8 mouse cellular contexts compared by ENCODE assay signal in the genomic region with DNA sequence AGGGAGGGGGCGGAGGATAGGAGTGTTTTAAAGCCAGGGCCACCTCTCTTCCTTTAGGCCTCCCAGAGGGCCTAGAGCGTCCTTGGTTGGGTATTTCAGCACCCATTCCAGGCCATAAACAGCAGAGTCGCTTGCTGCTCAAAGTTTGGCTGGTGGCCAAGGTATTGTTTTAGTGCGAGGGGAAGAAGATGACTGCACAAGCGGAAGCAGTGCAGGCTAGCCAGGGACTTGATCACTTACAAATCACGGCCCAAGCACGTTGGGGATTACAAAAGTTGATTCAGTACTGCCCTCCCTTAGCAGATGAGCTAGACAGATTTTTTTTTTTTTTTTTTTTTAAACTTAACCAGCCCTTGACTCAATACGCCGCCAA. TPM values are rescaled to one million over a fixed set of nuclear protein-coding genes. Genes with fewer than 3 reads are reported as not detected.
DNase-seq lines count a peak whose midpoint lies in the region; ATAC-seq and TF ChIP-seq lines count a peak whose summit lies in the region.

No protein-coding gene starts in this region.

- H3K9me3 ChIP-seq in intestine, embryonic 16.5 days (ENCODE audit: control insufficient read depth, low read length): no peaks in the 10 kb centered on the region
- H3K9me3 ChIP-seq in neural tube, embryonic 15.5 days (replicated peaks): no peaks in the 10 kb centered on the region

- no peak for DNase-seq in cerebellum, adult 2 months
- DNase-seq in cerebellum, adult 8-10 months: no peak
- DNase-seq in right cerebral cortex, postnatal 4 days: peak; percentile 68
- DNase-seq in right cerebral cortex, adult 18-20 months: no peak
- DNase-seq in left cerebral cortex, postnatal 14 days (ENCODE audit: low spot score in 2 of 2): no peak
- no peak for DNase-seq in cerebellum, adult 9-11 months

- no peaks in the 10 kb centered on the region; the same call in 1 of the 2 replicates for H3K4me1 ChIP-seq in cerebellum, adult 2 months (ENCODE audit: control insufficient read depth, insufficient read depth, low read length)
- no peaks in the 10 kb centered on the region for H3K4me1 ChIP-seq in intestine, embryonic 16.5 days (ENCODE audit: control insufficient read depth, insufficient read depth, low read length)
- H3K4me1 ChIP-seq in neural tube, embryonic 15.5 days: peaks cover 11% of the 10 kb centered on the region; the same call in 1 of the 2 replicates

- no peak for ATAC-seq in intestine, embryonic 16.5 days
- no peak for ATAC-seq in neural tube, embryonic 15.5 days (ENCODE audit: low FRiP score)

- peak; percentile 26; the same call in 1 of the 2 replicates for TF ChIP-seq POLR2A in cerebellum, adult 2 months (IDR thresholded peaks at IDR 0.05; ENCODE audit: borderline replicate concordance, insufficient read depth, low read length)

- H3K36me3 ChIP-seq in intestine, embryonic 16.5 days (ENCODE audit: control insufficient read depth, insufficient read depth, low read length): no peaks in the 10 kb centered on the region
- H3K36me3 ChIP-seq in neural tube, embryonic 15.5 days: no peaks in the 10 kb centered on the region

- WGBS in cerebellum, adult 2 months: 4% methylated on average over 9 of the region's 9 CpGs
- 2% methylated on average over 9 of the region's 9 CpGs for WGBS in intestine, embryonic 16.5 days
- WGBS in neural tube, embryonic 15.5 days: 3% methylated on average over 9 of the region's 9 CpGs

- H3K4me3 ChIP-seq in cerebellum, adult 2 months (replicated peaks; ENCODE audit: insufficient read depth, low read depth, low read length): peak overlapping the region; percentile 90
- H3K4me3 ChIP-seq in intestine, embryonic 16.5 days (ENCODE audit: low read length): peak overlapping the region; percentile 57
- H3K4me3 ChIP-seq in neural tube, embryonic 15.5 days (replicated peaks): peak overlapping the region; percentile 87

- H3K27ac ChIP-seq in cerebellum, adult 2 months (ENCODE audit: insufficient read depth, low read length): peak overlapping the region; percentile 74
- H3K27ac ChIP-seq in intestine, embryonic 16.5 days (ENCODE audit: low read length): peak overlapping the region; percentile 80
- H3K27ac ChIP-seq in neural tube, embryonic 15.5 days (replicated peaks): peak overlapping the region; percentile 87

- H3K4me2 ChIP-seq in intestine, embryonic 16.5 days (ENCODE audit: low read depth, low read length): peak overlapping the region; percentile 67
- peak overlapping the region; percentile 88 for H3K4me2 ChIP-seq in neural tube, embryonic 15.5 days

- intact Hi-C loops in left cerebral cortex, postnatal 14 days (cut with DNase I): no loop called here

- no peaks in the 10 kb centered on the region for H3K27me3 ChIP-seq in cerebellum, adult 2 months (ENCODE audit: control insufficient read depth, insufficient read depth, low read length)
- no peaks in the 10 kb centered on the region for H3K27me3 ChIP-seq in intestine, embryonic 16.5 days (replicated peaks; ENCODE audit: control insufficient read depth, insufficient read depth, low read length)
- H3K27me3 ChIP-seq in neural tube, embryonic 15.5 days (replicated peaks): no peaks in the 10 kb centered on the region

- H3K9ac ChIP-seq in intestine, embryonic 16.5 days (ENCODE audit: low read depth, low read length): peak overlapping the region; percentile 56; the same call in 1 of the 2 replicates
- H3K9ac ChIP-seq in neural tube, embryonic 15.5 days (replicated peaks): peak overlapping the region; percentile 51

- no peak for TF ChIP-seq CTCF in cerebellum, adult 2 months (IDR thresholded peaks at IDR 0.05; ENCODE audit: borderline replicate concordance, insufficient read depth, low read depth, low read length)

RNA-seq across cellular contexts. Expression of a gene that starts 0.3 kb away (rescaled TPM):
- polyA plus RNA-seq in cerebellum, adult 2 months (2012; rRNA removed): 43.5 and 46.2 TPM in 2 replicates
- polyA plus RNA-seq in intestine, embryonic 16.5 days (2015; fragmentation: Nextera tagmentation; extraction: Ambion mirVana): 82.1 and 82.8 TPM in 2 replicates
- 39.1 and 51.9 TPM in 2 replicates for polyA plus RNA-seq in neural tube, embryonic 15.5 days (2015; fragmentation: Nextera tagmentation; extraction: Ambion mirVana)
- 10 to 100 TPM; 19.1 to 19.3 TPM for total RNA-seq in left cerebral cortex, postnatal 14 days (2021)
